Mouse (Mus musculus): ENCODE measurements around the gene Gm6401. TPM values are rescaled to one million over a fixed set of nuclear protein-coding genes. Genes with fewer than 3 reads are reported as not detected.

Gene Gm6401
- not detected in 2 replicates for polyA plus RNA-seq (2012; rRNA removed)

DNA sequence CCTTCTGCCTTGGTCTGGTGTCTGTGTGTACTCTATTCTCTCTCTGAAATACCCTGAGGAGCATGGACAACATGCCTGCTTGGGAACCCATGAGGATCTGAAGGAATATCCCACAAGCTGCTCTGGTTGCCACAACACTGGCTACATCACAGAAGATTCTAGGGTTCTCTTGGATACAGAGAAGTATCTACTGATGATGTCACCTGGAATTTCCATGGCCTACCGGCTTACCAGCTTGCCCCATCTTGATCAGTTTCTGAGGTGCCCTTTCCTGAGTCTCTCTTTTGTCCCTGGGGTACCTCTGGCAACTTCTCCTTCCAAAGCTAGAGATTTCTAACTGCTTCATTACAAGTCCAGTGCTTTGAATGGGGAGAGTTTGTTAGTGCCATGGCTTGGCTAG lies at the start of gene Gm6401:
Gene Gm6401, minus strand, starts transcription at position 101 of the 400 bp plus-strand sequence.

DNA sequence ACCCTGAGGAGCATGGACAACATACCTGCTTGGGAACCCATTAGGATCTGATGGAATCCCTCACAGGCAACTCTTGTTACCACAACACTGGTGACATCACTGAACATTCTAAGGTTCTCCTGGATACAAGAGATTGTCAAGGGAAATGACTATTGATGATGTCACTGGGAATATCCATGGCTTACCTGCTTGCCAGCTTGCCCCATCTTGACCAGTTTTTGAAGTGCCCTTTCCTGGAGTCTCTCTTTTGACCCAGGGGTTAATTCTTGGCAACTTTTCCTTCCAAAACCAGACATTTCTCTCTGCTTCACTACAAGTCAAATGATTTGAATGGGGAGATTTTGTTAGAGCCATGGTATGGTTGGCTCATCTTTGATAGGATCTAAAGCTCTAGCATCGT lies 15.5 kb upstream of the Gm6401 start, which contains the start of gene Gm3543:
Gene Gm3543, minus strand, starts transcription at position 101 of the 400 bp plus-strand sequence.

DNA sequence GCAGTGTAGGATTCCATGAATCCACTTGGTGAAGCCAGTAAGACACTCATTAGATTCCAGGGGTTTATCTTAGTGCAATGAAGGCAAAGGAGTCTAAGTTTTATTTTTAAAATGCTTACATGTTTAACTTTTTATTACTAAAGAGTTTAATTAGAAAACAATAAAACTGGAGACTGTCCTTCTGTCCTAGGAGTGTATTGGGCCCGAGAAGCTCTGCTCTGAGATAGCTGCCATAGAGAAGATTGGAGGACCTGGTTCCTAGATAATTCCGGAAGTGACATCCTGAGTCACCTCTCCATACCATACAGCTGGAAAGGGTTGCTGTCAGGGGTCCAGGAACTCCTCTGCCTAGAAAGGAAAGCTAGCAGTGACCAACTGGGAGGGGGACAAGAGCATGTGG lies 24.0 kb downstream of the Gm6401 start, which contains the start of gene 1700024B05Rik:
Gene 1700024B05Rik, plus strand, starts transcription at position 301 of the 400 bp plus-strand sequence.

GRCm38 (mm10) chr14:41924649-41925048 lies 43.1 kb downstream of the Gm6401 start, which contains the start of gene 1700049E17Rik1:
1700049E17Rik1 (plus strand) TSS chr14:41924949.

Other genes with a start within 250 kb of the Gm6401 start
- not detected in 2 replicates for gene Gm7929, start 217.3 kb downstream of the Gm6401 start, polyA plus RNA-seq (2012; rRNA removed)
- gene Gm47189, start 195.5 kb downstream of the Gm6401 start, polyA plus RNA-seq (2012; rRNA removed): not detected in 2 replicates
- gene Gm7980, start 60.6 kb downstream of the Gm6401 start, polyA plus RNA-seq (2012; rRNA removed): not detected in 2 replicates
- gene 1700049E17Rik1, start 43.0 kb downstream of the Gm6401 start, polyA plus RNA-seq (2012; rRNA removed): not detected in 2 replicates
- not detected in 2 replicates for gene 1700024B05Rik, start 23.9 kb downstream of the Gm6401 start, polyA plus RNA-seq (2012; rRNA removed)
- not detected in 2 replicates for gene Gm3543, start 15.4 kb upstream of the Gm6401 start, polyA plus RNA-seq (2012; rRNA removed)
- gene Gm7951, start 149.4 kb upstream of the Gm6401 start, polyA plus RNA-seq (2012; rRNA removed): not detected in 2 replicates
- gene Gm17027, start 194.7 kb upstream of the Gm6401 start, polyA plus RNA-seq (2012; rRNA removed): not detected in 2 replicates
- gene Gm3573, start 222.9 kb upstream of the Gm6401 start, polyA plus RNA-seq (2012; rRNA removed): not detected in 2 replicates